9 mouse cellular contexts compared by ENCODE assay signal in genomic region chr13:93674131-93674561, GRCm38 (mm10). TPM values are rescaled to one million over a fixed set of nuclear protein-coding genes. Genes with fewer than 3 reads are reported as not detected.
DNase-seq lines count a peak whose midpoint lies in the region; ATAC-seq and TF ChIP-seq lines count a peak whose summit lies in the region.
"Had no signal": no experiment of that assay in that cellular context is flagged by ENCODE, and none has a peak within 500 bp of the region (broad histone marks: within the 10 kb centered on the region; RNA-seq: fewer than 3 reads in every experiment).

TSS of gene Bhmt2 (minus strand) at chr13:93674302.
TSS of gene Dmgdh (plus strand) at chr13:93674433.

- peak within 1 kb of the TSS; percentile 47 for H3K4me3 ChIP-seq in embryonic facial prominence, embryonic 10.5 days
- H3K4me3 ChIP-seq in liver, postnatal 0 days (ENCODE audit: low read depth, low read length), result peak within 1 kb of the TSS; percentile 51
- H3K4me3 ChIP-seq: megakaryocyte, embryonic 14.5 days had no signal

- peak; percentile 55 for DNase-seq in ES-CJ7 (ENCODE audit: low read depth, low spot score)
- DNase-seq in embryonic facial prominence, embryonic 10.5 days (ENCODE audit: low spot score), result peak; percentile 34
- peak; percentile 61 for DNase-seq in kidney, adult 9 months
- peak; percentile 71 for DNase-seq in liver, postnatal 0 days
- DNase-seq in Muller cell, postnatal 12 days (ENCODE audit: inconsistent ontology term), result no peak
- DNase-seq in cerebellum, adult 9-10 months, result no peak
- no peak for DNase-seq in spleen, postnatal 10 days (ENCODE audit: low spot score in 2 of 2)
- DNase-seq: gastrocnemius, postnatal 10 days had no signal

- no peak for TF ChIP-seq EP300 in liver, postnatal 0 days (IDR thresholded peaks at IDR 0.05; ENCODE audit: low read depth)

- H3K36me3 ChIP-seq in embryonic facial prominence, embryonic 10.5 days (replicated peaks), result no peaks in the 10 kb centered on the region
- H3K36me3 ChIP-seq in liver, postnatal 0 days (replicated peaks; ENCODE audit: insufficient read depth, low read length), result no peaks in the 10 kb centered on the region

- peak; percentile 81 for ATAC-seq in liver, postnatal 0 days

- peak within 1 kb of the TSS; percentile 69 for H3K9ac ChIP-seq in liver, postnatal 0 days (replicated peaks)

- peak within 1 kb of the TSS; percentile 47 for H3K4me2 ChIP-seq in liver, postnatal 0 days (ENCODE audit: low read depth, low read length)

- no peak within 1 kb of the TSS for H3K27ac ChIP-seq in embryonic facial prominence, embryonic 10.5 days (replicated peaks)
- H3K27ac ChIP-seq in liver, postnatal 0 days (ENCODE audit: low read depth), result peak within 1 kb of the TSS; percentile 56

- H3K27me3 ChIP-seq in embryonic facial prominence, embryonic 10.5 days (replicated peaks; ENCODE audit: low read depth, poor library complexity, severe bottlenecking), result peaks cover 29% of the 10 kb centered on the region
- no peaks in the 10 kb centered on the region for H3K27me3 ChIP-seq in liver, postnatal 0 days (ENCODE audit: insufficient read depth, low read length)

- 8% methylated on average over 31 of the region's 31 CpGs for WGBS in embryonic facial prominence, embryonic 10.5 days
- 8% methylated on average over 29 of the region's 31 CpGs for WGBS in liver, postnatal 0 days (ENCODE audit: insufficient replicate concordance)

- no peak for TF ChIP-seq CTCF in liver, postnatal 0 days (IDR thresholded peaks at IDR 0.05; ENCODE audit: low read depth)

- peaks cover 10% of the 10 kb centered on the region for H3K4me1 ChIP-seq in embryonic facial prominence, embryonic 10.5 days
- H3K4me1 ChIP-seq in liver, postnatal 0 days (ENCODE audit: insufficient read depth), result no peaks in the 10 kb centered on the region
- H3K4me1 ChIP-seq: megakaryocyte, embryonic 14.5 days had no signal

- H3K9me3 ChIP-seq in embryonic facial prominence, embryonic 10.5 days, result no peaks in the 10 kb centered on the region
- H3K9me3 ChIP-seq in liver, postnatal 0 days (ENCODE audit: low read length), result no peaks in the 10 kb centered on the region

RNA-seq across cellular contexts. Expression of gene Bhmt2, which starts in this region (rescaled TPM):
- polyA plus RNA-seq in embryonic facial prominence, embryonic 10.5 days (2016; fragmentation: Nextera tagmentation; extraction: Ambion mirVana), result 0.06 and 0.11 TPM in 2 replicates
- polyA plus RNA-seq in liver, postnatal 0 days (2015; fragmentation: Nextera tagmentation; extraction: Ambion mirVana), result 162 and 166 TPM in 2 replicates

RNA-seq across cellular contexts. Expression of gene Dmgdh, which starts in this region (rescaled TPM):
- polyA plus RNA-seq in embryonic facial prominence, embryonic 10.5 days (2016; fragmentation: Nextera tagmentation; extraction: Ambion mirVana), result 0.05 and 0.06 TPM in 2 replicates
- polyA plus RNA-seq in liver, postnatal 0 days (2015; fragmentation: Nextera tagmentation; extraction: Ambion mirVana), result 67.3 and 69.2 TPM in 2 replicates

Comparison
In these comparisons a context has a peak if more than half of its experiments do, and no peak if none do; other contexts are left out.
1. RNA of gene Bhmt2 (polyA plus RNA-seq): 162 to 166 TPM in liver, postnatal 0 days; 0.06 to 0.11 TPM in embryonic facial prominence, embryonic 10.5 days; every median in the first group is over 100 times any median in the second.
2. RNA of gene Dmgdh (polyA plus RNA-seq): 67.3 to 69.2 TPM in liver, postnatal 0 days; 0.05 to 0.06 TPM in embryonic facial prominence, embryonic 10.5 days; every median in the first group is over 10 times any median in the second.
3. Peak in DNase-seq and H3K4me3 ChIP-seq in embryonic facial prominence, embryonic 10.5 days; RNA of the genes that start here not detected or under 1 TPM.
4. DNase-seq: peak in ES-CJ7 (single experiment), kidney, adult 9 months (single experiment) and liver, postnatal 0 days (single experiment); none in Muller cell, postnatal 12 days (single experiment), cerebellum, adult 9-10 months (single experiment) and spleen, postnatal 10 days (0 of 2).